Mouse (Mus musculus) CD4-positive, CD25-positive, alpha-beta regulatory T cell, adult 2 months (primary cell): ENCODE results near the gene Ubap2l.

Experiments used
- DNase-seq: peaks from one replicate; pipeline ENCODE4 v3.0.0-alpha.2; 2012; ENCODE audit warnings: low read depth, low spot score

Gene Ubap2l

DNA sequence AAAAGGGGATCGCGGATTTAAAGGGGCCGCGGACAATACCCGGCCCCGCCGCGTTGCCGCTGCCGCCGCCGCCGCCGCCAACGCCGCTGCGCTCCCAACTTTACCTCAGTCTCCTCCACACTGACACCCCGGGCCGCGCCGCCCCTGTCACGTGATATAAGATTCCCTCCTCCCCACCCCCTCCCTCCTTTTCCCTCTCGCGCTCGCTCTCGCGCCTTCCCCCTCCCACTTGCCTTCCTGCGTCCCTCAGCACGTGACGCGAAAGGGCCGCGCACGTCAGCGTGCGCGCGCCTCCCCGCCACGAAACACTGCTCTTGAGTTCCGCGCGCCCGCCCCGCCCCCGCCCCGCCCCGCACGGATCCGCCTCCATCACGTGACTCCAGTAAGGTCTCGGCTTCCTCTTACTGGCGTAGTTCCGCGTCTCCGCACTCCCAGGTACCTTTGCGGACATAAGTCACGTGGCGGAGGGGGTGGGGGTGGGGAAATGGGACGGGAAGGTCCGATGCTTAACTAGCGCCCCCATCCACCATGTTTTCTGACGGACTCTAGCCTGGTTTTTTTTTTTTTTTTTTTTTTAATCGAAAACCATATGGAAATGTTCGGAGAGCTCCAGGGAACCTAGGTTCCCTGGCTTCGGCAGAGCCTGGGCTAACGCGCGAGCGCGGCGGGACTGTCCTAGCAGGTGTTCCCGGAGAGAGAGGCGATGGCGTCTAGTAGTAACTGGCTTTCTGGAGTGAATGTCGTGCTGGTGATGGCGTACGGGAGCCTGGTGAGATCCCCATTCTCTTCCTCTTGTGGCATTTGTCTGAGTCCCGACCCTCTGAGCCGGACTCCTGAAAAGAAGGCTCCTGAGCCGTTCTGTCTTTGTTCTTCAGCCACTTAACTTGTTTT, at the start of gene Ubap2l:
TSS of gene Ubap2l (minus strand) at position 278 of the 891 bp plus-strand sequence.
- DNase-seq = peak; percentile 99

DNA sequence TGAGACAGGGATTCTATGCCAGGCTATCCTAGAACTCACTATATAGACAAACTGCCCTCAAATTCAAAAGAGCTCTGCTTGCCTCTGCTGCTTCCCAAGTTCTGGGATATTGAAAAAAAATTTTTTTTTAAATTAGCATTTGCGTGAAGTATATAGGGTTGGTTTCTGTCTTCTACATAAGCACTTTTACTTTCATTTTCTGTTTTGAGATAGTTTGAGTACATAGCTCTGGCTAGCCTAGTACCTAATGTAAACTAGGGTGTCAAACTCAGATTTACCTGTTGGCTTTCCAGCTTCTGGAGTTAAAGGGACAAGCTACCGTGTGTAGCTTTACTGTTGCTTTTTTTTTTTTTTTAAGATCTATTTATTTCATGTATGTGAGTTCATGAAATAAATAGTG, 49.2 kb upstream of the Ubap2l start:
- DNase-seq = no peak

DNA sequence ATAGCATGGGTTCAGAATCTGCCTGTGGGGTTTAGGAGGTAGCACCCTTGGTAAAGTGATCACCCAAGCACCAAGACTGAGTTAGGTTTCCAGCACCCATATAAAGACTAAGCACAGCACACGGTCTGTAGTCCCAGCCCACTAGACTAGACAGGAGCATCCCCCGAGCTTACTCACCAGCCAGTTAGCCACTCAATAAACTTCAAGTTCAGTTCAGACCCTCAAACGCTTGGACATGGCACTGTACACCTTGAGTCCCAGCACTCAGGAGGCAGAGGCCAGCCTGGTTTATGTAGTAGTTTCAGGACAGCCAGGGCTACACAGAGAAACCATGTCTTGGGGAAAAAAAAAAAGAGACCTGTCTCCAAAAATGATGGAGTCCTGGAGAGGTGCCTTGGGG, 48.6 kb upstream of the Ubap2l start:
- DNase-seq = no peak

GRCm38 (mm10) chr3:90097928-90098327, 45.5 kb upstream of the Ubap2l start:
- no peak for DNase-seq

- no peak for DNase-seq
These were observed 42.0 kb upstream of the Ubap2l start for GRCm38 (mm10) chr3:90094453-90094852.

GRCm38 (mm10) chr3:90090892-90091291, 38.5 kb upstream of the Ubap2l start:
- DNase-seq = no peak

- DNase-seq = no peak
These were observed 36.2 kb upstream of the Ubap2l start for GRCm38 (mm10) chr3:90088617-90089016.

DNA sequence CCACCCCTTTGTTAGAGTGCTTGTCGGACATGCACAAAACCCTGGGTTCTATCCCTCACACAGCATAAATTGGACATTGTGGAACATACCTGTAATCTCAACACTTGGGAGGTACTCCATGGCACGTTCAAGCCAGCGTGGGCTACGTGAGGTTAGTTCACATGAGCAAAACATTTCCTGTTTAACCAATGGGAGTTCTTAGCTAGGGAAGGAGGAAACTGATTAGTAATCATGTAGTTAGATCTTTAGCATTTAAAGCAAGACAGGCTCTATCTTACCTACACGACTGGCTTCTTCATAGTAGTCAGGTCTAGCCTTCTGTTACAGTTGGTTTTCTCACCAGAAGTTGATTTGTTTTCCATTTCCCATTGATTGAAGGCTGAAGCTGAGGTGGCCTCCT, 33.6 kb upstream of the Ubap2l start:
- peak; percentile 39 for DNase-seq

- no peak for DNase-seq
These were observed 32.9 kb upstream of the Ubap2l start for GRCm38 (mm10) chr3:90085281-90085680.

DNA sequence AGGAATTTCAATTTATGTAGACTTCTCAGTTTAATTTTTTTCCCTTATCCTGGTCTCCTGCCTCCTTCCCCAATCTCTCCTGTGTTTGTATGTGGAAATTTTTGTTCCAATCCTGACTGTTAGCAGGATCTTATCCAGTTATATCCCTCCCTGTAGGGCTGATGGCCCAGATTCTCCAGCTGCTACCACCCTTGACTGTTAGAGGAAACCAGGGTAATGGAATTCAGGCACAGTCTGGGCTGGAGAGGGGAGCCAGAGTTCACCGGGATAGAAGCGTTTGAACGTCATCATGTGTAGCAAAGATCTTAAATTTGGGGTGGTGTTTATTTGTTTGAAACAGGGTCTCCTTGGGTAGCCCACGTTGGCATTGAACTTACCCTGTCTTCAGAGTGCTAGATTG, 32.4 kb upstream of the Ubap2l start:
- no peak for DNase-seq

DNA sequence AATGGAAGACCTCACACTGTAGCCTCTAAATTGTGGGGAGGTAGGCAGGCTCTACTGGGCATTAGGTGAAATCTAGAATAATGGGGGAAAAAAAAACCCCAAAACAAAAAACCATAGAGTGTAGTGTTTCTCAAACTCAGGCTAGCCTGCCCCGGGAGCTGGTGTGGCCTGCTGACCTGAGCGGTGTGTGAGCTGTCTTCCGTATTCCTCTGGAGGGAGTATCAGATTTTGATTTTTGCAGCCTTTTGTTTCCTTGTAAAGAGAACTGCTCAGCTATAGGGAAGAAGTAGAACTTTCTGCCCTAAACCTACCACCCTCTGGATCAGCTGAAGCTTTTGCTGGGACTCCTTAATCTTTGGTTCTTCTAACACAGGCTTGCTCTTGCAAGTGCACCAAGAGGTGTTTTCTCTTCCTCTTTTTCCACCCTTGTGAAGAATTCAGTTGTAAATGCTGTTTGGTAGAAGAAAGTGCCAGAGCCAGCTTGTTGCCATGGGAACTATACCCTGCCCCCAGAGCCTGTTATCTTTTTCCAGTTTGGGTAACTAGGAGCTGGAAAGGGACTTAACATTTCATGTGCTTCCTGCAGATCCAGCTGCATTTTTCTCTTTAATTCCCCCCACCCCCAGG, 31.4 kb upstream of the Ubap2l start:
- DNase-seq = no peak

DNA sequence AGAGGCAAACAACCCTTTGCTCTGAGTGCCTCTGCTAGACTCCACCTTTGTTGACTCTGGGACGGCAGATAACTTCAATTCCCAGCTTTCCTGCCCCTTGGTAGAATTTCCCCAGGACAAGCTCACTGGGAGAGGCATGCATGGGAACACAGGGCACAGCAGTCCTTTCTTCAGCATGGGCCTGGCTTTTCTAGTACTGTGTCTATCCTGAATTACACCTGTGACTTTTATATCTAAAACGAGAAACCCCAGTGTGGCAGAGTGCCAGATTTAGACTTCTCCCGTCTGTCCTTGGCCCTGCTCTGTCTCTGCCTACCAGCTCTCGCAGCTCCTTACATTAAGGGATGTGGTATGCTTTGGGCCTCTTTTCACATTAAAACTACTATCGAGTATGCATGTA, 30.6 kb upstream of the Ubap2l start:
- peak; percentile 40 for DNase-seq

DNA sequence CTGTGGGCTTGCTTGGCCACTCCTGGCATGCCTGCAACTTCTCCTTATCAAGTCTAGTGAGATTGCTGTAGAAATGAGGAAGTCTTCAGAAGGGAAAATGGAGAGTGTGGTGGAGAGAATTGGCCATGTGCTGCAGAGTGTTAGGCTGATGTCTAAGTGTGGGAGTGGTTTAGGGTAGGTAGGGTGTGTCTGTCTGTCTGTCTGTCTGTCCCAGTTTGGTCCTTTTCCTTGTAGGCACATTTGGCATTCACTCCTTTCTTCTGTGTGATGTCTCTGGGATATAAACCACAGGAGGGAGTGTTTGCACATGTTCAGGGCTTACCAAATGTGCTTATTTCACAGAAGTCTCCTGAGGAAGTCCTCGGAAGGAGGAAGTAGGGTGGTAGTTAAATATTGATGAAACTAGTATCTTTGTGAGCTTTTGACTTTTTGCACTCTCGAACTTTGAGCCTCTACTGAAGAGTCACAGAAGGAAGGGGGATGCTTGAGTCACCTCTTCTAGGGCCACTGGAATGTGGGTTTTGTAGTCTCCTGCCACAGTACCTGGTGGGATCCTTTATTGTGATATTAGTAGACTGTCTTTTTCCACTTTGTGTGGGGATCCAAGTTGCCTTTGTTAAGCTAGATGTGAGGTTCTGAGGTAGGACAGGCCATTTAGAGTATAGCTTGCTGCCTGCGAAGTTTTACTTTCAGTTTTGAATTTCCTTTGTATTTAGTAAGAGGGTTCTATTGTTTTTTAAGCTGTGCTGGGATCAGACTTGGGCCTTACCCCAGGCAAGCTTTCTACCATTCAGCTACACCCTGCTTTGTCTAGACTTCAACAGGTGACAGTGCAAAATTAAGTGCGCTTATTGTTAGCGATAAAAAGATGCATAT, 29.2 kb upstream of the Ubap2l start:
- peak; percentile 57 for DNase-seq

DNA sequence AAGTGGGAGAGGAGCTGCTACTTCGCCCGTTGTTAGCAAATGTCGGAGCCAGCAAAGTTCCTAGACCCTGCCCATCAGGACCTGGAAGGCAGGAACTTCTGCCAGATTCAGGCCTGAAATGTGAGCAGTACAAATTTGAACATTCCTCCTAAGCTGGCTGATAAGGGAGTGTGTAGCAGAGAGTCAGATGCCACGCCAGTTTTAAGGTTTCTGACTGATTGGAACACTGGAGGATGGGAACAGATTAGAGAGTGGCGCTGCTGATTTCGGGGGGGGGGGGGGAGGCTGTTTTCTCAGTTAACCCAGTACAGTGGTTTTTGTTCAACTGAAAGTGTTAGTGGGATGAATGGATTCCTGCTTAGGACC, 28.1 kb upstream of the Ubap2l start:
- no peak for DNase-seq

GRCm38 (mm10) chr3:90079763-90080497, 27.5 kb upstream of the Ubap2l start:
- peak; percentile 92 for DNase-seq

- peak; percentile 95 for DNase-seq
These were observed 26.8 kb upstream of the Ubap2l start for GRCm38 (mm10) chr3:90079133-90079762.

- DNase-seq = no peak
These were observed 25.8 kb upstream of the Ubap2l start for GRCm38 (mm10) chr3:90078224-90078623.

GRCm38 (mm10) chr3:90076921-90077716, 24.7 kb upstream of the Ubap2l start:
- DNase-seq = peak; percentile 91

- no peak for DNase-seq
These were observed 19.9 kb upstream of the Ubap2l start, which contains the start of gene Tpm3 for GRCm38 (mm10) chr3:90072294-90072693. Gene Tpm3 (plus strand): TSS chr3:90072649.

- DNase-seq = no peak
These were observed 17.3 kb upstream of the Ubap2l start for GRCm38 (mm10) chr3:90069688-90070087.
